Mouse (Mus musculus) neural tube, embryonic 14.5 days (tissue): ENCODE data around the gene Sdc3. TPM values are rescaled to one million over a fixed set of nuclear protein-coding genes. Genes with fewer than 3 reads are reported as not detected.
A peak's percentile ranks its signal among the peaks of the same experiment; 100 is the strongest.

Experiments used
- ATAC-seq: fragments of 200-750 bp; cut with Nextera tagmentation; 2 replicates; pipeline ENCODE4 v1.8.0; 2017; ENCODE audit warnings: low read depth, mild to moderate bottlenecking, moderate TSS enrichment, moderate library complexity
- H3K27ac ChIP-seq: fragments of 300-500 bp; sonication (generic); 2 replicates; pipeline ENCODE4 v1.5.1; 2014; ENCODE audit warnings: low read depth, mild to moderate bottlenecking, control low read depth, low read length, moderate library complexity, mixed read lengths
- H3K27me3 ChIP-seq: fragments of 300-500 bp; sonication (generic); 2 replicates; pipeline ENCODE4 v1.6.1; 2014; ENCODE audit warnings: low read length; ENCODE audit not compliant: control insufficient read depth, insufficient read depth
- H3K36me3 ChIP-seq: fragments of 300-500 bp; sonication (generic); 2 replicates; pipeline ENCODE4 v1.6.1; 2014; ENCODE audit warnings: low read length, mixed read lengths; ENCODE audit not compliant: control insufficient read depth, insufficient read depth
- H3K4me1 ChIP-seq: fragments of 300-500 bp; sonication (generic); 2 replicates; pipeline ENCODE4 v1.6.1; 2014; ENCODE audit warnings: low read length; ENCODE audit not compliant: control insufficient read depth, insufficient read depth
- H3K4me2 ChIP-seq: fragments of 300-500 bp; sonication (generic); 2 replicates; pipeline ENCODE4 v1.6.1; 2014; ENCODE audit warnings: mild to moderate bottlenecking, low read depth, low read length, control low read depth
- H3K4me3 ChIP-seq: fragments of 300-500 bp; sonication (generic); 2 replicates; pipeline ENCODE4 v1.5.1; 2014; ENCODE audit warnings: low read depth, low read length, control low read depth, mixed read lengths
- H3K9ac ChIP-seq: fragments of 300-500 bp; sonication (generic); replicated peaks from 2 replicates; pipeline ENCODE4 v1.6.1; 2014; ENCODE audit warnings: low read depth, mild to moderate bottlenecking, control low read depth, low read length, mixed read lengths
- H3K9me3 ChIP-seq: fragments of 300-500 bp; sonication (generic); 2 replicates; pipeline ENCODE4 v1.6.1; 2016; ENCODE audit warnings: low read length; ENCODE audit not compliant: control insufficient read depth
- WGBS: fragments of 180-500 bp; shearing (Covaris S2); extraction: QIAGEN DNeasy Blood & Tissue Kit; methylation state at CpG from one replicate; pipeline ENCODE4 v1.1.7; 2014; 5-methylcytosine and 5-hydroxymethylcytosine counted together
- polyA plus RNA-seq: library from polyadenylated mRNA; unstranded; fragments of >200 nt; fragmentation: Nextera tagmentation; extraction: Ambion mirVana; gene quantifications from 2 replicates; pipeline ENCODE4 v1.2.1, GENCODE M21; 2014

Sdc3 gene
- polyA plus RNA-seq, 1 experiment from 2014 or later: 83.4 TPM

DNA sequence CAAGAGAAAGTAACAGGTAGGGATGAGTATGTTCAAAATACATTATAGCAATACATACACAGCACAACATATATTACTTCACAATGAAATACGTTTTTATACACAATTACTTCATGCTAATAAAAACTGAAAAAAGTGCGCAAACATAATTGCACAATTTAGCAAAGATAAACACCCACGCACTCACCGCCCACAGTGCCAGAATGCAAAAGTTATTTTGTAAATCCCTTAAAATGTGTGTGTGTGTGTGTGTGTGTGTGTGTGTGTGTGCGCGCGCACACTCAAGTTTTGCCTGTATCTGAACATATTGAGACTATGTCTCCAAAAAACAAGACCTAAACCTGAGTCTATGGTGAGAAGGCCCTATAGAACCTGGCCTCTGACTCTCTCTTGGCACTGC, 66.5 kb downstream of the Sdc3 start:
- ATAC-seq: no peak
- no peak overlapping the region for H3K4me3 ChIP-seq
- H3K9me3 ChIP-seq: no peaks in the 10 kb centered on the region
- H3K9ac ChIP-seq: no peak overlapping the region
- 0 out of 2 replicates have a peak, but pooled peaks cover 8% of the 10 kb centered on the region for H3K4me1 ChIP-seq
- no peaks in the 10 kb centered on the region for H3K36me3 ChIP-seq
- peaks cover 4% of the 10 kb centered on the region; the same call in 1 of the 2 replicates for H3K27me3 ChIP-seq
- WGBS: 95% methylated on average over 7 of the region's 7 CpGs
- H3K27ac ChIP-seq: no peak overlapping the region
- H3K4me2 ChIP-seq: no peak overlapping the region

GRCm38 (mm10) chr4:130859467-130859866, 67.1 kb downstream of the Sdc3 start:
- Histone ChIP-seq H3K27ac (no peak overlapping the region), H3K4me3 (no peak overlapping the region), H3K27me3 (peaks cover 4% of the 10 kb centered on the region; the same call in 1 of the 2 replicates), H3K36me3 (no peaks in the 10 kb centered on the region), H3K9ac (no peak overlapping the region), H3K9me3 (no peaks in the 10 kb centered on the region), H3K4me2 (no peak overlapping the region), H3K4me1 (0 out of 2 replicates have a peak, but pooled peaks cover 8% of the 10 kb centered on the region)
- no peak for ATAC-seq
- 68% methylated on average over 8 of the region's 8 CpGs for WGBS

GRCm38 (mm10) chr4:130860902-130861652, 68.7 kb downstream of the Sdc3 start:
- WGBS: 56% methylated on average over 15 of the region's 15 CpGs
- Histone ChIP-seq H3K4me1 (peaks cover 22% of the 10 kb centered on the region), H3K4me2 (peak overlapping the region; percentile 59), H3K4me3 (0 out of 2 replicates have a peak overlapping the region, but pooled peaks have one; percentile 10), H3K9ac (0 out of 2 replicates have a peak overlapping the region, but pooled peaks have one; percentile 5), H3K9me3 (no peaks in the 10 kb centered on the region), H3K27ac (no peak overlapping the region), H3K27me3 (peaks cover 4% of the 10 kb centered on the region; the same call in 1 of the 2 replicates), H3K36me3 (no peaks in the 10 kb centered on the region)
- ATAC-seq: peak; percentile 54; the same call in 1 of the 2 replicates

DNA sequence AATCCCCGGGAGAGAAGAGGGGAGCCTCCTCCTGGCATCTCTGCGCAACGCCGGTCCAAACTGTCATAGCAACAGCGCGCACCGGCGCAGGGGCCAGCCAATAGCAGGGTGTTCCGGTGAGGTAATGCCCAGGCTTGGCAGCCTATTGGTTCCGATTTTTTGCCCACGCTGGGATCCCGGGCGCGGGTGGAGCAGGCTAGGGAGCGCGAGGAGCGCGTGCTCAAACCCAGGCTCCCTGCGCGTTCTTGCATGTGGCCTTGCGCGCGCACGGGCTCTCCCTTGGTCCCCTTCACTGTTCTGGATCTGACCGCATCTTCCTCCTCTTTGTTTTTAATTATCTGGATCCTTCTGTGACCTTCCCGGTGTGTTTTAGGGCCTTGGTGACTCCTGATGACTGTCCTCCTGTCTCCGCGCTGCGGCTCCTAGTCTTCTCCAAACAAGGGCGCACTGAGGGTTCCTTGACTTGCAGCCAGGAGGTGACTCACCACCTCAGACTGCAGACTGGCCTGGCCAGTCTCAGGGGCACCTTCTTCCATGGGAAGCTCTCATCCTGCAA, 69.4 kb downstream of the Sdc3 start:
- Histone ChIP-seq H3K27ac (peak overlapping the region; percentile 70), H3K4me3 (peak overlapping the region; percentile 10; the same call in 1 of the 2 replicates), H3K4me2 (peak overlapping the region; percentile 59), H3K27me3 (peaks cover 4% of the 10 kb centered on the region; the same call in 1 of the 2 replicates), H3K36me3 (no peaks in the 10 kb centered on the region), H3K9me3 (no peaks in the 10 kb centered on the region), H3K9ac (peak overlapping the region; percentile 53), H3K4me1 (peaks cover 25% of the 10 kb centered on the region)
- WGBS: 2% methylated on average over 30 of the region's 30 CpGs
- ATAC-seq: peak; percentile 93

GRCm38 (mm10) chr4:130862538-130862937, 70.2 kb downstream of the Sdc3 start:
- Histone ChIP-seq H3K4me1 (peaks cover 25% of the 10 kb centered on the region), H3K9me3 (no peaks in the 10 kb centered on the region), H3K4me2 (no peak overlapping the region), H3K9ac (no peak overlapping the region), H3K4me3 (no peak overlapping the region), H3K36me3 (no peaks in the 10 kb centered on the region), H3K27ac (0 out of 2 replicates have a peak overlapping the region, but pooled peaks have one; percentile 70), H3K27me3 (peaks cover 4% of the 10 kb centered on the region; the same call in 1 of the 2 replicates)
- 77% methylated on average over 5 of the region's 5 CpGs for WGBS
- ATAC-seq: no peak

DNA sequence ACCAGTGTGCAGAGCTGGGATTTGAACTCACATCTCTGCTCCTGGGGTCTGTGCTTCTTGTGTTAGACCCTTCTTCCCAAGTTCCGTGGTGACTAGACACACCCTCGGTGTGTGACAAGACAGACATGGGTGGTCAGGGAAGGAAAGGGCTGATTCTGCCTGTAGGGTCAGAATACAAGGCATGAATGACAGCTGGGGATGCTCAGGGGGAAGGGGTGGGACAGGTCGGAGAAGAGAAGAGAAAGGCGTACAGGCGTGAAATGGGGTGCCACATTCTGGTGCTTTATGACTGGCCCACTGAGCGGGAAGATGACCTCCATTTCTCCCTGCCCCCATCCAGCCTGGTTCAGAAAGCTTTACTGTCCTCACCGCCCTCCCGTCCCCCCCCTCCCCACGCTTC, 73.1 kb downstream of the Sdc3 start:
- peak; percentile 20; the same call in 1 of the 2 replicates for ATAC-seq
- Histone ChIP-seq H3K4me2 (no peak overlapping the region; the same call in 1 of the 2 replicates), H3K9me3 (no peaks in the 10 kb centered on the region), H3K4me3 (no peak overlapping the region), H3K27me3 (peaks cover 8% of the 10 kb centered on the region; the same call in 1 of the 2 replicates), H3K4me1 (peaks cover 25% of the 10 kb centered on the region), H3K27ac (peak overlapping the region; percentile 69; the same call in 1 of the 2 replicates), H3K36me3 (no peaks in the 10 kb centered on the region), H3K9ac (no peak overlapping the region; the same call in 1 of the 2 replicates)
- 5% methylated on average over 6 of the region's 9 CpGs for WGBS

- H3K4me2 ChIP-seq: no peak overlapping the region
- peak; percentile 27; the same call in 1 of the 2 replicates for ATAC-seq
- 10% methylated on average over 8 of the region's 8 CpGs for WGBS
- no peaks in the 10 kb centered on the region for H3K36me3 ChIP-seq
- no peak overlapping the region for H3K9ac ChIP-seq
- peaks cover 8% of the 10 kb centered on the region; the same call in 1 of the 2 replicates for H3K27me3 ChIP-seq
- peaks cover 25% of the 10 kb centered on the region for H3K4me1 ChIP-seq
- H3K4me3 ChIP-seq: no peak overlapping the region
- peak overlapping the region; percentile 68 for H3K27ac ChIP-seq
- H3K9me3 ChIP-seq: no peaks in the 10 kb centered on the region
These were observed 73.6 kb downstream of the Sdc3 start for GRCm38 (mm10) chr4:130865901-130866371.

- ATAC-seq: no peak
- WGBS: 80% methylated on average over 6 of the region's 6 CpGs
- Histone ChIP-seq H3K36me3 (no peaks in the 10 kb centered on the region), H3K4me2 (no peak overlapping the region), H3K27me3 (peaks cover 3% of the 10 kb centered on the region; the same call in 1 of the 2 replicates), H3K9ac (no peak overlapping the region), H3K9me3 (no peaks in the 10 kb centered on the region), H3K4me3 (no peak overlapping the region), H3K4me1 (peaks cover 23% of the 10 kb centered on the region), H3K27ac (no peak overlapping the region)
These were observed 75.6 kb downstream of the Sdc3 start for GRCm38 (mm10) chr4:130867940-130868339.
